Mouse (Mus musculus) intestine, embryonic 16.5 days (tissue): Measurements from ENCODE around the gene Pakap. TPM values are rescaled to one million over a fixed set of nuclear protein-coding genes. Genes with fewer than 3 reads are reported as not detected.
"Not testable (repeated sequence)": the region's sequence is repeated elsewhere in the genome, so short reads cannot be mapped to it uniquely, and the experiment has no call there.

Source experiments
- ATAC-seq: fragments of 200-750 bp; cut with Nextera tagmentation; 2 replicates; pipeline ENCODE4 v1.8.0; 2017; ENCODE audit warnings: moderate TSS enrichment, moderate library complexity
- H3K27ac ChIP-seq: fragments of 300-500 bp; sonication (generic); 2 replicates; pipeline ENCODE4 v1.5.1; 2014; ENCODE audit warnings: mild to moderate bottlenecking, low read length
- H3K27me3 ChIP-seq: fragments of 300-500 bp; sonication (generic); replicated peaks from 2 replicates; pipeline ENCODE4 v1.6.1; 2014; ENCODE audit warnings: low read length, control low read depth, mixed read lengths; ENCODE audit not compliant: control insufficient read depth, insufficient read depth
- H3K36me3 ChIP-seq: fragments of 300-500 bp; sonication (generic); 2 replicates; pipeline ENCODE4 v1.6.1; 2014; ENCODE audit warnings: low read length, control low read depth; ENCODE audit not compliant: control insufficient read depth, insufficient read depth
- H3K4me1 ChIP-seq: fragments of 300-500 bp; sonication (generic); 2 replicates; pipeline ENCODE4 v1.6.1; 2014; ENCODE audit warnings: low read length, control low read depth, mixed read lengths; ENCODE audit not compliant: control insufficient read depth, insufficient read depth
- H3K4me2 ChIP-seq: fragments of 300-500 bp; sonication (generic); 2 replicates; pipeline ENCODE4 v1.6.1; 2014; ENCODE audit warnings: low read depth, low read length, control low read depth
- H3K4me3 ChIP-seq: fragments of 300-500 bp; sonication (generic); 2 replicates; pipeline ENCODE4 v1.5.1; 2014; ENCODE audit warnings: mild to moderate bottlenecking, low read length
- H3K9ac ChIP-seq: fragments of 300-500 bp; sonication (generic); 2 replicates; pipeline ENCODE4 v1.6.1; 2014; ENCODE audit warnings: low read depth, low read length
- H3K9me3 ChIP-seq: fragments of 300-500 bp; sonication (generic); 2 replicates; pipeline ENCODE4 v1.6.1; 2016; ENCODE audit warnings: low read length, control low read depth; ENCODE audit not compliant: control insufficient read depth
- WGBS: fragments of 180-500 bp; shearing (Covaris S2); extraction: QIAGEN DNeasy Blood & Tissue Kit; methylation state at CpG from one replicate; pipeline ENCODE4 v1.1.7; 2014; 5-methylcytosine and 5-hydroxymethylcytosine counted together
- polyA plus RNA-seq: library from polyadenylated mRNA; unstranded; fragments of >200 nt; fragmentation: Nextera tagmentation; extraction: Ambion mirVana; gene quantifications from 2 replicates; pipeline ENCODE4 v1.2.1, GENCODE M21; 2015

Gene Pakap
- polyA plus RNA-seq, 1 experiment from 2014 or later: 22.0 TPM

DNA sequence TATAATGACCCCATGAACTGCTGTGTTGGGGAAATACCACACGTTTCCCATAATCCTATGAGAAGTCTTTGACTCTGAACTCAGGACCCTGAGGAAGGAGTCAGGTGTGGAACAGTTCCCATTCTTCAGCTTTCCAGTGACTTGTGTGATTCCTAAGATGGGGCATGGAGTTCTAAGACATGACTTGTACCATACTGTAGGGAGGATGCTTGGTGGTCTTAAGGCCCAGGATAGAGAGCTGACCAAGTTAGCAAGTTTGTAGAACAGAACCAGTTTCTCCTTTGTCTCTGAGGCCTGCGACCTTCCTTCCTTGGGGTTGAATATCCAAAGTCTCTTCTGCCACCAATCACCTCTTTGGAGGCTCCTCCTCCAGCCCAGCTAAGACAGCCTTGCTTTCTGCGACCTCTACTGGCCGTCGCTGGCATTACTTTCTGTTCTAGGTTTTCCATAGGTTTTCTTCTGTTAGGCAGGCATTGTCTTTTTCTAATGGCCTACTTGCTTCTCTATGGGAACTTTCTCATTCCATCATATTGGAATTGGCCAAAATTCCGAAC, 311.9 kb downstream of the Pakap start:
- 14% methylated on average over 6 of the region's 6 CpGs for WGBS
- peak; percentile 66 for ATAC-seq

DNA sequence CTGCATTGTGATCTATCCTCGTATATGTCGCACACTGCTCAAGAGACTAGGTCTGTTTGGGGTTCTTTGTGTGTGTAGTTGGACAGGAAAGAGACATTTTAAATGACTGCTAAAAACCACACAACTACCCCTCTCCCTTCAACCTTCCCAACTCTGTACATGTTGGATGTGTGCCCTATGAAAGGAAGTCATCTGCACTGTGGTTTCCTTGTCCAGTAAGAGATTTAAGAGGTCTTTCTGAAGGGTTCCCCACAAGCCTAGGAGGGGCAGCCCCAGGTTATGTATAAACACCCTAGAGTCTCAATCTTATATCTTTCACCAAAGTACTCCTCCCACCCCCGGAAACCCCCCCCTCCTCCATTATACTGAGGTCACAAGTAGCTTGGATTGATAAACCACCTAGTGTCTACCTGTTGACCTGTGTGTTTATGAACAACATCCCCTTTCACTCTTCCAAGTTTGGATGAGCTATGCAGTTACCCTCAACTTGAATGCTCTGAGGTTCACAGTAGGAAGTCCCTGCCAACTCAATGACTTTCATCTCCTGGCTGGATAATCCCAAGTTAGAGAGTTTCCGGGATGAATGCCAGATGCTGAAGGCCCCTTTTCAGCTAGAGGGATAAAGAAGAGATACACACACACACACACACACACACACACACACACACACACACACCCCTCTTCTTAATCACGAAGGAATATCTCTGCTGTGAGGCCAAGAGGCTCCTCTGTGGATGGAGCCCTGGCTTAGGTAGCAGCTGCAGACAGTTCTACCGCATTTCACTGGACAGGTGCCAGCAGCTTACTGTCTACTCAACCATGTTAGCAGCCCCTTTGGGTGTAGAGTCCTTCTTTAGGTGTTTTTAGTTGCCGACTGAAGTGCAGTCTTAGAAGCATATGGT, 315.8 kb downstream of the Pakap start:
- no peak overlapping the region for H3K4me3 ChIP-seq

More for the DNA sequence above, 311.9 kb downstream of the Pakap start:
- H3K4me2 ChIP-seq: no peak overlapping the region
- H3K9me3 ChIP-seq: no peaks in the 10 kb centered on the region
- H3K27me3 ChIP-seq: no peaks in the 10 kb centered on the region
- H3K4me3 ChIP-seq: no peak overlapping the region
- H3K9ac ChIP-seq: no peak overlapping the region
- H3K27ac ChIP-seq: no peak overlapping the region
- peaks cover 3% of the 10 kb centered on the region; the same call in 1 of the 2 replicates for H3K4me1 ChIP-seq
- H3K36me3 ChIP-seq: no peaks in the 10 kb centered on the region

DNA sequence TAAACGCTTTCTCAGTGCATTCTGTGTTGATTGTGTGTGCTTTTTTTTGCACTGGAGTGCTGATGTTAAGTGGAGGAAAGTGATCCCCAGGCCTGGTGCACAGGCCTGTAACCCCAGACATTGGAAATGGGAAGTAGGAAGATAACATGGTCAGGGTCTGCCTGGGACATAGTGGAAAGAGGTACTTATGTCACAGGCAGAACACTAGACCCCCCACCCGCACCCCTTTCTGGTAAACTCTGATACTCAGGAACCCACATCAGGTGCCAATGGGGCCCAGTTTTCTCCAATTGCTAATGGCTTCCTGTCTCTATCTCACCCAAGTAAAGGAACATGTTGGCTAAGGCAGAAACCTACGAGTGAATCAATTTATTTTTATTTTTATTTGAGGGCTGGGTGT, 316.5 kb downstream of the Pakap start:
- no peaks in the 10 kb centered on the region for H3K9me3 ChIP-seq
- 87% methylated on average over 3 of the region's 3 CpGs for WGBS

More for the DNA sequence above, 315.8 kb downstream of the Pakap start:
- H3K9ac ChIP-seq: no peak overlapping the region
- peaks cover 8% of the 10 kb centered on the region; the same call in 1 of the 2 replicates for H3K4me1 ChIP-seq
- H3K27ac ChIP-seq: no peak overlapping the region
- 60% methylated on average over 7 of the region's 7 CpGs for WGBS
- H3K36me3 ChIP-seq: no peaks in the 10 kb centered on the region
- no peaks in the 10 kb centered on the region for H3K27me3 ChIP-seq
- H3K4me2 ChIP-seq: no peak overlapping the region
- ATAC-seq: 0 out of 2 replicates have a peak, but pooled peaks have one; percentile 28
- H3K9me3 ChIP-seq: no peaks in the 10 kb centered on the region

GRCm38 (mm10) chr4:57885186-57885585, 317.2 kb downstream of the Pakap start:
- Histone ChIP-seq H3K4me3 (no peak overlapping the region), H3K4me1 (peaks cover 8% of the 10 kb centered on the region; the same call in 1 of the 2 replicates), H3K36me3 (no peaks in the 10 kb centered on the region), H3K4me2 (no peak overlapping the region), H3K9me3 (no peaks in the 10 kb centered on the region), H3K9ac (no peak overlapping the region), H3K27ac (no peak overlapping the region), H3K27me3 (no peaks in the 10 kb centered on the region)
- ATAC-seq: no peak
- 67% methylated on average over 2 of the region's 2 CpGs for WGBS

More for the DNA sequence above, 316.5 kb downstream of the Pakap start:
- Histone ChIP-seq H3K27me3 (no peaks in the 10 kb centered on the region), H3K4me3 (no peak overlapping the region), H3K4me1 (peaks cover 8% of the 10 kb centered on the region; the same call in 1 of the 2 replicates), H3K27ac (no peak overlapping the region), H3K36me3 (no peaks in the 10 kb centered on the region), H3K4me2 (no peak overlapping the region), H3K9ac (no peak overlapping the region)
- no peak for ATAC-seq

DNA sequence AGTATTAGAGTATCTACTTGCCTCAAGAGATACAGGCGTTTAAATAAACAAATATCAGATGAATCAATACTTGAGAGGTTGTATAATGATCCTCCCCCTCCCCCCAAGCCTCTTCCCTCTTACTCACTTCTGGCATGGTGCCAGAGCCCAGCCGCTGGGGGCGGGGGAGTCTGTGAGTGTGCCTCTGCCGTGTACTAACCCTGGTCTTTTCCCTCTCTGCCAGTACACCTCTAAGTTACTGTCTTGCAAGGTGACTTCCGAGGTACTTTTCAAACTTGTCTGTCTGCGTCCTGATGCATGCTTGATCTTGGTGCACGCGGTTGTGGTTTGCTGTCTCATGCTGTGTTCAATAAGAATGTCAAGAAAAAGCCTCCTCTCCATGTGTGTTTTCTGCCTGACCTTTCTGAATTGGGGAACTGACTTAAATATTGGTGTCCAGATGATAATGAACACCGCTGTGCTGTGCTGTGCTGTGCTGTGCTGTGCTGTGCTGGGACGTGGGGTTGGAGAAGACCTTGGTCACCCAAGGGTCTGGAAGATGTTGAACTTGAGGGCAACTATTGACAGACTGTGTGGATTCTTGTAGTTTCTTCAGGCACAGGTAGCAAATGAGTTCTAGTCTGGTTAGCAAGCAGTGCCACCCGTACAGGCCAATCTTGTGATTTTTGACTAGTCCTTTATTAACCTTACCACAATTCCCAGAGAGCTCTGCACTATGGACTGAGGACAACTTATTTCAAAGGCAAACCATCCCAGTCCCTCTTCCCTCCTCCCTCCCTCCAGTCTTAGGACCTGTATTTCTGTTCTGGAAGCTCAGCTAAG, 318.3 kb downstream of the Pakap start:
- WGBS: 50% methylated on average over 11 of the region's 11 CpGs

DNA sequence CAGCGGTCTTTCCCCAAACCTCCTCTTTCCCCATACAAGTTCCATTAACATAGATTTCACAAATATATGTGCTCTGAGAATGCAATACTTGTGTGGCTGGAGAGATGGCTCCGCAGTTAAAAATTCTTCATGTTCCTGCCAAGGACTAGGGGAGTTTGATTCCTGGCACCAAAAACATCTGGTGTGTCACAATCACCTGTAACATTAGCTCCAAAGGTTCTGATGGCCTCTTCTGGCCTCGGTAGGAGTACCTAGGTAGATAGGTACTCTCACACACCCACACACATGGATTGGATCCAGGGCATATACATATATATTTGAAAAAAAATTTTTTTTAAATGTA, 318.9 kb downstream of the Pakap start:
- no peaks in the 10 kb centered on the region for H3K9me3 ChIP-seq
- H3K36me3 ChIP-seq: no peaks in the 10 kb centered on the region
- H3K27ac ChIP-seq: no peak overlapping the region
- WGBS: 94% methylated on average over 3 of the region's 3 CpGs
- H3K4me1 ChIP-seq: peaks cover 8% of the 10 kb centered on the region; the same call in 1 of the 2 replicates
- no peak overlapping the region for H3K4me2 ChIP-seq
- H3K9ac ChIP-seq: no peak overlapping the region
- no peaks in the 10 kb centered on the region for H3K27me3 ChIP-seq
- no peak overlapping the region for H3K4me3 ChIP-seq
- no peak for ATAC-seq

More for the DNA sequence above, 318.3 kb downstream of the Pakap start:
- Histone ChIP-seq H3K9ac (no peak overlapping the region), H3K4me1 (peaks cover 8% of the 10 kb centered on the region; the same call in 1 of the 2 replicates), H3K27ac (no peak overlapping the region), H3K36me3 (no peaks in the 10 kb centered on the region), H3K4me3 (no peak overlapping the region), H3K27me3 (no peaks in the 10 kb centered on the region), H3K4me2 (no peak overlapping the region), H3K9me3 (no peaks in the 10 kb centered on the region)
- peak; percentile 64 for ATAC-seq

GRCm38 (mm10) chr4:57888246-57888645, 320.3 kb downstream of the Pakap start:
- 89% methylated on average over 2 of the region's 2 CpGs for WGBS
- H3K9me3 ChIP-seq: no peaks in the 10 kb centered on the region
- H3K4me3 ChIP-seq: no peak overlapping the region
- no peak overlapping the region for H3K27ac ChIP-seq
- H3K36me3 ChIP-seq: no peaks in the 10 kb centered on the region
- peaks cover 8% of the 10 kb centered on the region; the same call in 1 of the 2 replicates for H3K4me1 ChIP-seq
- no peaks in the 10 kb centered on the region for H3K27me3 ChIP-seq
- H3K9ac ChIP-seq: no peak overlapping the region
- ATAC-seq: no peak
- H3K4me2 ChIP-seq: no peak overlapping the region

DNA sequence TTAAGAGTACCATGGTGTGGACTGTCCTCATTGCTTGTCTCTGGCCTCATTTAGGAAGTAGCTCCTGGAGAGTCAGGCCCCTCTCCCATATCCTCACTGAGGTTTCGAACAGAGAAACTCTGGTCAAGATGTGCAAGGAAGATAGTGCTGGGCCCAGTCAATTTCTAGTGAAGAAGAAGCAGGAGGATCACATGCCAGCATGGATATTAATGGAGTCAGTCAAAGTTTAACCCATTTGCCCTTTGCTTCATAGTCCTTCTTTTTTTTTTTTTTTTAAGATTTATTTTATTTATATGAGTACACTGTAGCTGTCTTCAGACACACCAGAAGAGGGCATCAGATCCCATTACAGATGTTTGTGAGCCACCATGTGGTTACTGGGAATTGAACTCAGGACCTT, 321.0 kb downstream of the Pakap start:
- H3K9me3 ChIP-seq, H3K27ac ChIP-seq, H3K9ac ChIP-seq, H3K4me2 ChIP-seq, H3K4me3 ChIP-seq, ATAC-seq, H3K4me1 ChIP-seq, H3K36me3 ChIP-seq, H3K27me3 ChIP-seq: not testable (repeated sequence)
- 96% methylated on average over 1 of the region's 1 CpGs for WGBS

- no peak for ATAC-seq
- no peaks in the 10 kb centered on the region for H3K36me3 ChIP-seq
- H3K9me3 ChIP-seq: no peaks in the 10 kb centered on the region
- peaks cover 5% of the 10 kb centered on the region; the same call in 1 of the 2 replicates for H3K4me1 ChIP-seq
- whole genome bisulfite sequencing: 81% methylated on average over 8 of the region's 8 CpGs
- no peak overlapping the region for H3K9ac ChIP-seq
- no peak overlapping the region for H3K27ac ChIP-seq
- no peak overlapping the region for H3K4me2 ChIP-seq
- H3K27me3 ChIP-seq: no peaks in the 10 kb centered on the region
- no peak overlapping the region for H3K4me3 ChIP-seq
Measured at GRCm38 (mm10) chr4:57889773-57890172, 321.8 kb downstream of the Pakap start.
